Mouse (Mus musculus) right cerebral cortex, postnatal 25 days (tissue): ENCODE results near the gene Ccdc185.

Experiments used
- DNase-seq: peaks from one replicate; pipeline ENCODE4 v3.0.0; 2022

Ccdc185 gene

DNA sequence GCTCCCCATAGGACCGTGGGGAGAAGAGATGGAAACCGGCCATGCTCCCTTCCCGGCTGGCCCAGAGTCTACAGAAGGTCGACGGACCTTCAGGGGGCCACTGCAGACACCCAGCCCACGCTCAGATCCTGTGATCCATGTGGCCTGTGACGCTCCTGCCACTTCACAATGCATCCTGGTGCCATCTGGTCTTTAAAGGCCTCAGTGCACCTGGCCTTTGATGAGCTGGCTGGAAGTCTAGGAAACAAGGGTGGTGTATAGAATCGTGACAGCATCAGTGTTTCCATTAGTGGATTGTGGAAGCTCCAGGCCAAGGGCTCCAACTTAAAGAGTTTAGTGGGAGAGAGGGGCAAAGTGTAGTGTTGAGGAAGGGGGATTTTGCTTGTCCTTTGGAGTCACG is at the start of gene Ccdc185:
Gene Ccdc185, minus strand, starts transcription at position 101 of the 400 bp plus-strand sequence.
- DNase-seq: no peak

DNA sequence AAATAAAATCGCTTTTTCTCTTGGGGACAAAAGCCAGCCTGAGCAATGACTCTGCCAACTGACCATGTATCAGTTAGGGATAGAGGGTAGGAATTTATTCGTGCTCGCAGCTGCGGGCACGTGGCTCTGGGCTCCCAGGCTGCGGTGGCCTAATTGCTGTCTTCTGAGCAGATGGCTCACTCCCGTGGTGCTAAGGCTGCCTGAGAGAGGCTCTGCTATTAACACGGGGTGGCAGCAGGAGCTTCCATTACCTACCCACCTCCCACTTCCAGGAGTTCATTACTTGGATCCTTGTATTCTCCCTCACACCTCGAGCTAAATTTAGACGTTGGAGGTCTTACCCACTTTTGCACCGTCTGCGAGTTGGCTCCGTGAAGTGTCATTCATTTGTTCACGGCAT is 48.1 kb upstream of the Ccdc185 start:
- peak; percentile 34 for DNase-seq

DNA sequence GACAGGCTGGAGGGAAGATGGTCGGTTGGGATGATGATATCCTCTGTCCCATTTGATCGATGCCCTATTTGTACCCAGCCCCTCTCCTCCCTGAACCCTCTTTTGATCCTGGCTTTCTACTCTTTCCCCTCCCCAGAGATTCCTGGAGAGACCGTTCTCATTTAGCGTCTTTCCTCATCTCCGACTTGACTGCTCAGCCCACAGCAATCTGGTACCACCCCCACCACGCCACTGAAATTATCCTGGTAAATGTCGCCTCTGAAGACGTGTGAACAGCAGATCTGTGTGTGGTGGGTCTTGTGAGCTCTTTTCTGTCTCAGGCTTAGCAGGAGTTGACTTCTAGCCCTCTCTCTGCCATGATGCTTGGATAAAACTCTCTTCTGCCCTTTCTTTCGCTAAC is 45.6 kb upstream of the Ccdc185 start:
- peak; percentile 50 for DNase-seq

DNA sequence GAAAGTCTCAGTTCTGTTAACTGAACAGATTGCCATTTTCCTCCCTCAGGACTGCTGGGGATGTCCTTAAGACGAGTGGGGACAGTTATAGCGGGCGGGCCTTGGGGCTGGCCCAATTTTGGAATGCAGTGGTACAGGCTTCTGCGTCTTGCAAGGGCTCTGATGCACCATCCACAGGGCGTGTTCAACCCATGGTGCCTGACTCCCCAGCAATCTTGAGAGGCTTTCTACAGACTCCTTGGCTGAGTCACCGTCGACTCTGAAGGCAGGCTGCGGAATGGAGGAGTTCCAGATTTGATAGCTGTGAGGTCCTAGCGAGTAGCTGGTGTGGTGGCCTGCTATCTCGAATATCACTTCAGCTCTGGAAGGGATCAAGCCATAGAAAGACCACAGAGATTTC is 45.2 kb upstream of the Ccdc185 start:
- DNase-seq: peak; percentile 62

DNA sequence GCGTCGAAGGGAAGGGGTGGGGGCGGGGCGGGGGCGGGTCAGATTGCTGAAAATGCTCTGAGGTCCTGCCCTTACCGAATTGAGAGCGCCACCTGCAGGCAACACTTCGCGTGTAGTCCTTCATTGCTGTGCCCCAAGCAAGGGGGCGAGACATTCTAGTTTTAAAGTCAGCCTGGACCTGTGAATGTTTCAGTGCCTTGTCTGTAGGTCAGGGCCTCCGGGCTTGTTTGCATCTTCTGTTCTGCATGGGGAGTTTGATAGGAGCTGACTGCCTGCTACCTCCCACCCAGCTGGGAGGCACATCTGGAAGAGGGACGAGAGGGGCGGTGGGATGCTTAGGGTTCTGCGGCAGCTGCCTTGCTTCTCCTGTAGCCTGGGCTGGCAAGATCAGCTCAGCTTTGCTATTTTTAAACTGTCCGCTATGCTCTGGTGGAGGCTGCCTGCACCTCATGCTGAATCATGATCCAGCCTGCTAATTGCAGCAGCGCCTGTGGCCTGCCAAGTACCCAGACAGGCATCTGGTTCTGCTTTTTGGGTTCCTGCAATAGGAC is 43.6 kb upstream of the Ccdc185 start:
- peak; percentile 68 for DNase-seq

DNA sequence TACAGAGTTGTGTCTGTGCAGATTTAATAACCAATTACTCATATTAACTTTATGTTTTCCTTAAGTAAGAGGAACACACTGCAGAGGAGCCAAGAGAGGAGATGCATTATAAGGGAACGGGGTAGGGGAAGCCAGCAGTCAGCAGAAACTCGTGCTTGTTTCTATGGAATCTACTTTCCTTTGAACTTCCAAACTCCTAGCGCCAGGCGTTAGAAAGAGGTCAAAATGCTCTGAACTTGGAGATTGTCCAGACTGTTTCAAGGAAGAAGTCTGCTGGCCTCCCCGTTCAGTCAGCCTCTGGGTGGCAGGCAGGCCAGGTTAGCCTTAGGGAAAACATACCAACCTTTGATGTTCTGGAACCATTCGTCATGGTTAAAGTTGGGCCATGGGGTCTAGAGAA is 39.9 kb upstream of the Ccdc185 start:
- no peak for DNase-seq

DNA sequence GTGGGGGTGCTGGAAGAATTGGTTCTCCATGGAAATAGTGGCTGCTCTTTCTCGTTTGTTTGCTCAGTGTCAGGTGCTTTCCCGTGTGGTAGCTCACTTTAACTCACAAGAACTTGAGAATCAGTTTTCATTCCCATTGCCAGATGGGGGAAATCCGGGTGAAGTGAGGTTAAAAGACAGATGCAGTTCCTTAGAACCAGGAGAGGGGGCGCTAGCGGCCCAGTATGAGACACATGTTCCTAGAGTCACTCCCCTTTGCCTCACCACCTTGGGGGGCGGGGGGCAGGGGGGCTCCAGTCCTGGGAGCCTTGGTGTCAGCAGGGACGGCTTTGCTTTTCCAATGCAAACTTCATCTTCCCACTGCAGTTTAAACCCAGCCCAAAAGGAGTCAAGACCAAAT is 38.0 kb upstream of the Ccdc185 start:
- no peak for DNase-seq

DNA sequence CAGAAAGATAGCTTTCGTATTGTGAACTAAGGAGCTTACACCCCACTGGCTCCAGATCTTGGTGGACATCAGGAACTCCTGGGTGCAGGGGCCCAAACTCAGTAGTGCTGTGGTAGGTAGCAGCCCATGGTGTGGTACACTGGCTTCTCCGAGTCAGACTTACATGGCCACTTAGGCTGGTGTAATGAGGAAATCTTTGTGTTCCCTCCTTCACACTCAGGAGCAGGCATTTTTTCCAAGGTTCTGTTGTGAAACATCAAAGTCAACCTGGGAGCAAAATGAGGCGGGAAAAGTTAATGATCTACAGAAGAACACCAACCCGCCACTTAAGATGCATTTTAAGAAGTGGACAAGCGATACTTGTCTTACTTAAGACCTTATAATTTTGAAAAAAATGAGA is 36.5 kb upstream of the Ccdc185 start:
- no peak for DNase-seq

DNA sequence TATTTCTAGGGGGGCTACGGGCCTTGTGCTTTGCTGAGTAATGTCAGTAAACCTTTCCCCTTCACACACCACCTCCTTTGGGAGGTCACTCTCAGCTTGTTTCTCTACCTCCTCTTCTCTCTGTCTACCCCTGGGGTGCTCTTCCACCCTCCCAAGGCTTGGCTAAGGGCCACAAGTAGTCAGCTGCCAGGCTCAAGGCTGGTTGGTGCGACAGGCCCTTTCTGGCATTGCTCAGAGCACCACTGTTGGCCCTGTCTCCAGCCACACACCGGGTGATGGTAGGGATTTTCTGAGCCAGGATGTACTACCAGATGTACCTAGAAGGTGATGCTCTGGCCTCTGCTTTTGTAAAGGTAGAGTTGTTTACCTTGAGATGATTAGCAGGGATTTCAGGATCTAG is 35.8 kb upstream of the Ccdc185 start:
- DNase-seq: no peak

DNA sequence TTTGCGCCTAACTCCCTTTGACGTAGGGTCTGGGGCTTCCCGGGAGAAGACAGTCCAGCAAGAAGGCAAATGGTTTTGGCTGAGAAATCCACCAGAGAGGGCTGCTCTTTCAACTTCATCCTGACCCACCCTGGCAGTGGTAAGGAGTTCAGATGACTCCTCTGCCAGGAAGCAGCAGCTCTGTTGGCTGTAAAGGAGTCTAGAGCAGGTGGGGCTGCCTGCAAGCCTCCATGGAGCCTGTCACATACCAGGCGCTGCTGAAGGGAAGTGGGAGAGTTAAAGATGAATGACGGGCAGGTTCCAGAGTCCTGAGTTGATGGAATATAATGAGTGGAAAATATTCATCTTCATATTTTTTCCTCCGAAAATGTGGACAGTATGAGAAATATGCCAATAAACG is 34.8 kb upstream of the Ccdc185 start:
- DNase-seq: no peak

DNA sequence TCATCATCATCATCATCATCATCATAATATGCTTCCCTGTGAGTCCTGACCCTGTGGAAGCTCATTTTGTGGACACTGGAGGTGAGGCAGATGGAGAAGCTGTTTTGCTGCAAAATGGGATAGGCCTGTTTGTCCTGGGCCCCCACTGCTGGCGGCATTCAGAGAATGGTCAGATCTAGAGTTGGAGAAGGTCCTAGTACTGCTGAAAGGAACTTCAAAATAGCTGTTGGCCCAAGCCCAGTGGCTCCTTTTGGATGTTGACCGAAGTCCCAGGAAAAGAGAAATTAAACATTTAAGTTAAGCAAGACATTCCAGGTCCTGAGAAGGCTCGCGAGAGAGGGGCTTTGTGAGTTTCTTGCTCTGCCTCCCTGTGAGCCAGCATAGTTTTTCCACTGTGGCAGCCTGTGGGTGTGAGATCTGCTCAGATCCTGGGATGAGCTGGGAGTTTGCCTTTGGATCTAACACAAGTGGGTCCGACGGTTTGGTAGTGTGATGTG is 30.1 kb upstream of the Ccdc185 start:
- no peak for DNase-seq

DNA sequence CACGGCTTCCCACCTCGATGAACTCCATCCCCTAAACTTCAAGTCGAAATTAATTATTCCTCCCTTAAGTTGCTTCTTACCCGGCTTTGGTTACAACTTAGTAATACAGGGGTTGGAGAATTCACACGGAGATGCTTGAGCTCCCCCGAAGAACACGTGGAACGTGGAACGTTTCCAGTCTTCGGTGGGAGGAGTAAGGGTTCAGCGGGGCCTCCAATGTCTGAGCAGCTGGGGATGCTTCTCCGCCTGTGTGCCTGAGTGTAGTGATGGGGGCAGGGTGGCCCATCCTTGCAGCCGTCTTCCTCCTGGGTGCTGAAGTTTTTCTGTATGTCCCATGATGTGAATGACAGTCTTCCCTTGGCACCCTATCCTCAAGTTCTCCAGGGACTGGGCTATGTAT is 29.2 kb upstream of the Ccdc185 start:
- DNase-seq: no peak

DNA sequence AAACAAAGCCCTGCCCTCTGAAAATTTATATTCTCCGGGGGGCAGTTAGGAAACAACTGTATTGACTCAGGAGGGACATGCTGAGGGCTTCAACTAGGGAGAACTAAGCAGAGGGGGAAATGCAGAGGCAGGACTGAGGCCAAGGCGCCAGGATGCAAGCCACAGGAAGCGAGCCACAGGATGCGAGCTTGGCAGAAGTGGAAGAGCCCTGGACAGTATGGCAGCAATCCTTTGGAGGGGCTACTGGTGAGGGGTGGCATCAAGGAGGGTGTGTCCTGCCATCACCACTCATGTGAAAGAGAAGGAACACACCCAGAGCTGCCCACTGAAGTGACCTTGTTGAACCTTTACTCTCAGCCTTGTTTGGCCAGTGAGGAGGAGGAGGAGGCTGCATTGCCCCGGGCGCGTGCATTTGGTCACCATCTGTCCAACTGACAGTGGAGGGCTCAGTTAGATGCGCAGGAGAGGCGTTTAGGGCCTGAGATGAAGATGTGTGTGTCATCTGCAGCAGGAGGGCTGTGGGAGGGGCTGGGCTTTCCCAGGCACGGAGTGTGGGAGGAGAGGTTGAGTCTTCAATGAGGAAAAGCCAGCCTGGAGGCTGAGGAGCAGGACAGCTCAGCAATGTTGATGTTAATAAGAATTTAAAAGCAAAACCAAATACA is 27.9 kb upstream of the Ccdc185 start:
- no peak for DNase-seq

DNA sequence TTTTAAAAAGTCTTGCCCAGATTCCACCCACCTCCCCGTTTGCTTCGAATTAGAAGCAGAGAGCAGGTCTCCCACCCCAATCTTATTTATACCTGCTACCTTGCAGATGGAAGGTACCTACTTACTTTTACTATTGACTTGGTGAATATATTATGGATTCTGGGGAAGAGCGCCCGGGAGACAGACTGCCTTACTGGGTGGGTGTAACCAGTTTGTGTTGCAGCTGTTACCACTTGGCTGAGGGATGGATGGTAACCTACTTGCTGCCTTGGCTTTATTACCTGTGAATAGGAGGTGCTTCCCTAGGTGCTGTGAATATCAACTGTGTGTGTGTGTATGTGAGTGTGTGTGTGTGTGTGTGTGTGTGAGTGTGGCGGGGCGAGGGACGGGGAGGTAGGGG is 26.6 kb upstream of the Ccdc185 start:
- no peak for DNase-seq

DNA sequence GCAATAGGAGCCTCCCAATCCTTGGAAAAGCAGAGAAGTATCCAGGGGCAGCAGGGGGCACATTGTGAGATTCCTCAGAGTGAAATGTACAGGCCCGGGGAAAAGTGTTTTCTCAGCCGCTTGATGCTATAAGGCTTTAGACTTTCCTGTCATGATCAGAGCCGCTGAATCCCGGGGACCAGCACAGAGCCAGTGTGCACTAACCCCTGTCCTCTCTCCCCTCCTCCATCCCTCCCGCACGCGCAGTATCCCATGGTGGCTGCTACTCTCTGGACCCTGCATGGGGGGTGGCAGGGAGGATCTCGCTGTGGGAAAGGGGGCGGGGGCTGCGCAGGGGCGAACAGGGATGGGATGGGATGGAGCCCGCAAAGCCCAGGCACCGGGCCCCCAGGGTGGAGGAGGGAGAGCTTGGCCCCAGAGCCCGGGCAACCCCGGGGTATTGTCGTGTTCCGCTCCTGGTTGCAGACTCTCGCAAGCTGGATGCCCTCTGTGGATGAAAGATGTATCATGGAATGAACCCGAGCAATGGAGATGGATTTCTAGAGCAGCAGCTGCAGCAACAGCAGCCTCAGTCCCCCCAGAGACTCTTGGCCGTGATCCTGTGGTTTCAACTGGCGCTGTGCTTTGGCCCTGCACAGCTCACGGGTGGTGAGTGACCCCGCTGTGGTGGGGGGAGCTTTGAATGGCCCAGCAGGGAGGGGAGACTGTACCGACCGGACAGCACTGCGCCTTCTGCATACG is 15.7 kb upstream of the Ccdc185 start:
- DNase-seq: peak; percentile 25

DNA sequence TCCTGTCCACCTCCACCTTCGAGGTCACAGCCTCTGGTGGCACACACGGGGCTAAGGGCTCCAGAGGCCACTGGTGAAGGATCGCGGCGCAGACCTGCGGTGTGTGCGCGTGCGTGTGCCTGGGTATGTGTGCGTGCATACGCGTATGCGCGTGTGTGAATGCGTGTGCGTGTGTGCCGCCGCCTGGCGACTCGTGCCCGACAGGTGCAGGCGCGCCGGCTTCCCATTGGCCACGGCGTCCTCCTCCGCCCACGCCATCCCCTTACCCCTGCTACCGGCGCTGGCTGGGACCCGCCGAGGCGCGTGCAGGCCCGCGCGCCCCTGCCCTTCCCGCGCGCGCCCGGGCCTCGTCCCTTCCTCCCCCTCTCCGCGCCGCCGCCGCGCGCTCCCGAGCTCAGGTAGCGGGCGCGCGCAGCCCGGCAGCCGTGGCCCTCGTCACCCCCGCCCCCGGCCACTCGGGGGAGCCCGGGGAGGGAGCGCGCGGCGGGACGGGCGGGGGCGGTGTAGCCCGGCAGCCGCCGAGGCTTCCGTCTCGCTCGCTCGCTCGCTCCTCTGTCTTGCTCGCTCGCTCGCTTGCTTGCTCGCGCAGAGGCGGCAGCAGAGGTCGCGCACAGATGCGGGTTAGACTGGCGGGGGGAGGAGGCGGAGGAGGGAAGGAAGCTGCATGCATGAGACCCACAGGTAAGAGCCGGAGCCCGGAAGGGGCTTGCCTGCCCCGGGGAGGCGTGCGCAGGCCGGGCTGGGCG is 14.9 kb upstream of the Ccdc185 start, which contains the start of gene Susd4:
Gene Susd4, plus strand, starts transcription at position 145 of the 746 bp plus-strand sequence.
- DNase-seq: peak; percentile 90

DNA sequence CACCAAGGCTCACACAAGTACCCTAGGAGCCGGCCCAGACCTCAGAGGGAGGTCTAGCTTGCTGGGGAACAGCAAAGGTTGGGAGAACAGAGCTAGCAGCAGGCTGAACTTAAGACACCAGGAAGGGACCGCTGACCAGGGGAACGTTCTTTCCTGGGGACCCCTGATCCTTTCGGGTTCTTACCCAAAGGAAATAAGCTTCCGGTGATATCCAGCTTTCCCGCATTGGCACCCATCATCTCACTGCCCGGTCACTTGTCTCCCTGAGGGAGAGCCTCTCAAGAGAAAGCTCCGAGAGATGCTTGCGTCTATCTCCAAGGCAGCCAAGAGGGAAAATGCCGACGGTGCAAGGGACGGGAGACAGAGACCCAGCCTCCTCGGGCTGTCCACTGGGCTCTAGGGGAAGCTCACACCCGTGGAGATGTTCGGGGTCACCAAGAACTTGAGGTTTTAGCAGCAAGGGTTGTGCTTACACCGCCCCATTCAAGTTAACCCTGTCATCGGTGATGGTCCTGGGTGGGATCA is 14.3 kb upstream of the Ccdc185 start:
- DNase-seq: peak; percentile 40

DNA sequence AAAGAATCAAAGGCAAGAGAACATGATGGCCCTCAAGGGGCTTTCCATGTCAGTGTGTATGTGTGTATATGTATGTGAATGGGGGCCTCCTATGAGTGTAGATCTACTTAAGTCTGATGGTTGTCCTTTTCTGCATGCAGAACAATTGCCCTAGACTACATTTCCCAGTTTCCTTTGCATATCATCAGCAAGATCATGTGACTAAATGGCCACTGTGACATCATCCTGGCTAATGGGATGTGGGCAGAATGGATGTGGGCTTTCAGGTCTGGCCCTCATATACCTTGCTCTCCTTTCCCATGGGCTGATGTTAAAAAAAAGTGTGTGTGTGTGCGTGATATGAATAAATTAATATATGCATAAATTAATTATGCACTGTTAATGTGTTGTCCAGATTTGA is 9.8 kb upstream of the Ccdc185 start:
- DNase-seq: no peak

DNA sequence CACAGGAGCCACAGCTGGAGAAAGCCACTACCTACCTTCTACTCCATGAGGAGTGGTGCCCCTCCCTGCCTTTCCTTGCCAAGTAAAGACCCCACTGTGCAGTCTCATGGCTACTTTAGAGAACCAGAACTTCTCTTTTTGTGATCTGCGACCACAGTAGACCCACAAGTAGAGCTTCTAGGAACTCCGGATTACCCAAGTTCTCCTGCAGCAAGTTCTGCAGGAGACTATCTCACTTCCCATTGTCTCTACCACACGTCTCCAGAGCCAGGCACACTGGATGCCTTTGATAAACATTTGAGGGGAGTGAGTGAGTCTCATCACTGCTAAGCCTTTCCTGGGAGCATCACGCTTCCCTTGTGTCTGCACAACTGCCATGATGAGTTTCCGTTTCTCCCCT is 5.9 kb upstream of the Ccdc185 start:
- no peak for DNase-seq

DNA sequence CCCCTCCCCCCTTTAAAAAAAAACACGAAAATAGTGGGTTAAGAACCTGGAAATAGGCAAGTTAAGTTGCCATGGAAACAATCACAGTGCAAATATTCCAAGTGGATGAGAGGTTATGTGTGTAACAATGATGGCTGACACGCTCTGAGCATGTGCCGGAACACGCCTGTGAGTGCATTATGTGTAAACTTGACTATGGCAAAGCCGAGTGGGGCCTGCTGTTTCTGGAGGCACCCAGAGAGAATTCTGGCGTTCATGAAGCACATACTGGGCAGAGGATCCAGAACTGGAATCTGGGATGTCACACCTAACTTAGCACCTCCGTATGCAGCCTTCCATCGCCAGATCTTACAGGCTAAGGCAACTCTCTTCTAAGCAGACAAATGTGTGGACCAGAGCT is 4.7 kb upstream of the Ccdc185 start:
- no peak for DNase-seq

DNA sequence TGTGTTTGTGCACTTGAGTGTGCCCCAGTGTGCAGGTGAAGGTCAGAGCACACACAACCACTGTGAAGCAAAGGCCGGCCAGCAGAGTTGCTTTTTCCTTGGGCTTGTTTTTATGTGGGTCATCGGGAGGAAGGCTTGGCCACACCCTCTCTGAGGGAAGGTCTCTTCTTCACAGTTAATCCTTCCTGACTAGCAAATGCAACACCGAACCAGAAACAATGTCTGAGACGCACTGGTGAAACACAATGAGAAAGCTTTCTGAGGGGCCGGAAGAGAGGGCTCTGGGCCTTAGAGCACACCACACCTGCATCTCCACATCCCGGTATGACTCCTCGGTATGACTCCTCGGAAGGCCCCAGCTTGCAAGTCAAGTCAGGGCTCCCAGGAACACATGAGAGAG is 2.3 kb upstream of the Ccdc185 start:
- DNase-seq: no peak

DNA sequence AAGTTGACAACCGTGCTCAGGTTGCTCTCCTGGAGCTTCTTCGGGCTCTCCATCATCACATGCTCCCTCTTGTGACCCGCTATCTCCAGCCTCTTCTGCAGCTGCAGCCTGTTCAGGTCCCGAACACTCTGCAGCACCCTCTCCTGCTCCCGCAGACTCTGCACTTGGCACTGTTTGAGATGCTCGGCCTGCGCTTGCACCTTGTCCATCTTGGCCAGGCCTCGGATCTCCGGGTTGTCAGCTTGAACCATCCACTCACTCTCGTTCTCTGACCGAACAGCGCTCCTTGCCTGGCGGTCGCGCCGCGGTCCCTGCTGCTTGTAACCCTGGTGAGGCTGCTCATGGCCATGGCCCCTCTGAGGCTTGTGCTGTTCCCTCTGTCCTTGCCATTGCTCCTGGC is 1.1 kb downstream of the Ccdc185 start:
- no peak for DNase-seq

DNA sequence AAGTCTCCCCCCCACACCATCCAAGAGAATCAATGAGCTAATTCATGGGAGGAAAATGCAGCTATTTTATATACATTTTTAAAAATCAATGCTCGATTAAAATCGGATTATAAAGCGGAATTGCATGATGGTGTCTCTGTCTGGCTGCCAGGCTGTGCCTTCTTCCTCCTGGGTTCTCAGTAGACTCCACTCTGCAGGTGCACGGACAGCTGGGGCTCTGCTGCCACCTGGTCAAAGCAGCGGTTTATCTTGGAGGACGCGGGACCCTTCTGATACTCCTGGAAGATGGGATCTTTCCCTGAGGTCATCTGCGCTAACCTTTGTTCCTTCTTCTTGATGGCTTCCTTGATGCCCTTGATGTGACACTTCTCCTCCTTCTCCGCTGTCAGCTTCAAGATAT is 1.9 kb downstream of the Ccdc185 start:
- no peak for DNase-seq
